Mouse (Mus musculus) cortical plate, adult 2 months (tissue): ENCODE measurements at regions not wholly inside any gene's neighbourhood (a gene's known extent, or its start where the extent isn't known, plus 50 kb on each side); places are given as distances from the start of the nearest gene placed in this dataset.

ENCODE experiments used
- H3K27ac ChIP-seq: fragments of 200-500 bp; 2 replicates; pipeline ENCODE4 v1.5.1; 2012; ENCODE audit warnings: low read length, control low read depth, inconsistent platforms; ENCODE audit not compliant: insufficient read depth
- H3K4me1 ChIP-seq: fragments of 200-500 bp; 2 replicates; pipeline ENCODE4 v1.6.1; 2011; ENCODE audit warnings: low read length; ENCODE audit not compliant: control insufficient read depth, insufficient read depth
- H3K4me3 ChIP-seq: fragments of 200-500 bp; 2 replicates; pipeline ENCODE4 v1.5.1; 2011; ENCODE audit warnings: mild to moderate bottlenecking, low read length, control low read depth; ENCODE audit not compliant: insufficient read depth
- CTCF ChIP-seq: fragments of 200-500 bp; IDR thresholded peaks from 2 replicates; pipeline ENCODE4 v1.5.1; 2011; ENCODE audit warnings: mild to moderate bottlenecking, control low read depth, low read length; ENCODE audit not compliant: insufficient read depth; ENCODE audit errors: extremely low read depth
- POLR2A ChIP-seq: fragments of 200-500 bp; IDR thresholded peaks from 2 replicates; pipeline ENCODE4 v1.6.1; 2011; ENCODE audit warnings: mild to moderate bottlenecking, low read length, control low read depth; ENCODE audit not compliant: insufficient read depth; ENCODE audit errors: extremely low read depth

- TF ChIP-seq POLR2A: no peak
- TF ChIP-seq CTCF: no peak
- Histone ChIP-seq H3K4me1 (no peaks in the 10 kb centered on the region), H3K27ac (no peak overlapping the region), H3K4me3 (no peak overlapping the region)
Observed at GRCm38 (mm10) chr7:40245188-40245587, 652.9 kb upstream of the Vstm2b start.

- H3K4me1 ChIP-seq: no peaks in the 10 kb centered on the region
- TF ChIP-seq CTCF (no peak), POLR2A (no peak)
- H3K4me3 ChIP-seq: no peak overlapping the region
- H3K27ac ChIP-seq: no peak overlapping the region
Observed at GRCm38 (mm10) chr7:40248521-40248920, 649.6 kb upstream of the Vstm2b start.

GRCm38 (mm10) chr7:40253486-40253885, 644.6 kb upstream of the Vstm2b start:
- Histone ChIP-seq H3K4me3 (no peak overlapping the region), H3K4me1 (no peaks in the 10 kb centered on the region), H3K27ac (no peak overlapping the region)
- no peak for TF ChIP-seq CTCF
- no peak for TF ChIP-seq POLR2A

GRCm38 (mm10) chr7:40257733-40258376, 640.3 kb upstream of the Vstm2b start:
- no peak overlapping the region for H3K4me3 ChIP-seq
- H3K27ac ChIP-seq: no peak overlapping the region
- no peaks in the 10 kb centered on the region for H3K4me1 ChIP-seq
- TF ChIP-seq POLR2A (no peak), CTCF (no peak)

GRCm38 (mm10) chr7:40258377-40258739, 639.8 kb upstream of the Vstm2b start:
- TF ChIP-seq POLR2A (no peak), CTCF (no peak)
- Histone ChIP-seq H3K4me3 (no peak overlapping the region), H3K4me1 (no peaks in the 10 kb centered on the region), H3K27ac (no peak overlapping the region)

- no peaks in the 10 kb centered on the region for H3K4me1 ChIP-seq
- H3K4me3 ChIP-seq: no peak overlapping the region
- TF ChIP-seq CTCF (peak; percentile 79), POLR2A (no peak)
- H3K27ac ChIP-seq: no peak overlapping the region
Observed at GRCm38 (mm10) chr7:40273459-40274072, 624.6 kb upstream of the Vstm2b start.

- Histone ChIP-seq H3K4me3 (no peak overlapping the region), H3K27ac (no peak overlapping the region), H3K4me1 (no peaks in the 10 kb centered on the region)
- TF ChIP-seq CTCF (no peak), POLR2A (no peak)
Observed at GRCm38 (mm10) chr7:40275078-40275477, 623.0 kb upstream of the Vstm2b start.

GRCm38 (mm10) chr7:40275658-40276057, 622.5 kb upstream of the Vstm2b start:
- Histone ChIP-seq H3K27ac (no peak overlapping the region), H3K4me1 (no peaks in the 10 kb centered on the region), H3K4me3 (no peak overlapping the region)
- no peak for TF ChIP-seq CTCF
- no peak for TF ChIP-seq POLR2A

GRCm38 (mm10) chr7:40276116-40276515, 622.0 kb upstream of the Vstm2b start:
- Histone ChIP-seq H3K27ac (no peak overlapping the region), H3K4me1 (no peaks in the 10 kb centered on the region), H3K4me3 (no peak overlapping the region)
- TF ChIP-seq CTCF (no peak), POLR2A (no peak)

GRCm38 (mm10) chr7:40290166-40290565, 608.0 kb upstream of the Vstm2b start:
- Histone ChIP-seq H3K4me1 (no peaks in the 10 kb centered on the region), H3K4me3 (no peak overlapping the region), H3K27ac (no peak overlapping the region)
- TF ChIP-seq POLR2A: no peak
- no peak for TF ChIP-seq CTCF

- TF ChIP-seq CTCF (peak; percentile 27; the same call in 1 of the 2 replicates), POLR2A (no peak)
- H3K27ac ChIP-seq: no peak overlapping the region
- H3K4me1 ChIP-seq: peaks cover 2% of the 10 kb centered on the region; the same call in 1 of the 2 replicates
- H3K4me3 ChIP-seq: no peak overlapping the region
Observed at GRCm38 (mm10) chr7:40310558-40310957, 587.6 kb upstream of the Vstm2b start.

- TF ChIP-seq CTCF: no peak
- no peak for TF ChIP-seq POLR2A
Observed at GRCm38 (mm10) chr7:40321171-40321570, 577.0 kb upstream of the Vstm2b start.

More at GRCm38 (mm10) chr7:40321171-40321570, 577.0 kb upstream of the Vstm2b start:
- Histone ChIP-seq H3K4me3 (no peak overlapping the region), H3K27ac (no peak overlapping the region), H3K4me1 (no peaks in the 10 kb centered on the region; the same call in 1 of the 2 replicates)
